Mouse (Mus musculus): ENCODE measurements at regions not wholly inside any gene's neighbourhood (a gene's known extent, or its start where the extent isn't known, plus 50 kb on each side); places are given as distances from the start of the nearest gene placed in this dataset.

DNA sequence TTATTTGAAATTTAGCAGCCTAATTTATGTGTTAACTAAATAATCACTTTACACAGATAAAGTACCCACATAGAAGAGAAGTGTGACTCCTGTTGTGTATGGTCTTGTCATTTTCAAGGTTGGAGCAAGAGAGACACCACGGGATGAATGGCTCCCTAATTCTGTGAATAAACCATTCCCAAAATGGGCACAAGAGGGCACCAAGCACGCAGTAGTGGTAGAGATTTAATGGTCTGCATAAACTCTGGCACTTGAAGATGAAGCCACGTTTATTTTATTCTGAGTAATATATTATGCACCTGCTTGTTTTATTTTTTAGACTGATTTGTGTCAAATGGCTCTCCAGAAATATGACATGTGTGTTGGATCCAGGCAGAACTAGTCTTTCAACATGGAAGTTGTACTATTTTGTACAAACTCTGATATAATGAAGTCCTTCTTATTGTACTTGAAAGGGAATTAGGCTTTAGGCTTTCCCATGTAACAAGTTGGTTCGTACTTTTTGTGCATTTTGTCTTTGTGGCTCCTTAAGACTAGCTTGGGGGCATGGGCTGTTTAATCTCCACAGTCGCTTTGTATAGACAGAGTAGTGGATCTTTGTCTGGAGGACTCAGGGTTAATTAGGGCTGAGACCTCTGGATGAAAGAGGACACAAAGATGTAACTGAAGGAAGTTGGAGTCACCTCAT lies 480.8 kb downstream of the Plcl1 start:
- no peak for ATAC-seq (replicated peaks; ENCODE audit: low FRiP score, poor library complexity, severe bottlenecking)

- ATAC-seq (replicated peaks; ENCODE audit: low FRiP score, poor library complexity, severe bottlenecking) = no peak
Observed at GRCm38 (mm10) chr1:55887386-55887785, 481.7 kb downstream of the Plcl1 start.

DNA sequence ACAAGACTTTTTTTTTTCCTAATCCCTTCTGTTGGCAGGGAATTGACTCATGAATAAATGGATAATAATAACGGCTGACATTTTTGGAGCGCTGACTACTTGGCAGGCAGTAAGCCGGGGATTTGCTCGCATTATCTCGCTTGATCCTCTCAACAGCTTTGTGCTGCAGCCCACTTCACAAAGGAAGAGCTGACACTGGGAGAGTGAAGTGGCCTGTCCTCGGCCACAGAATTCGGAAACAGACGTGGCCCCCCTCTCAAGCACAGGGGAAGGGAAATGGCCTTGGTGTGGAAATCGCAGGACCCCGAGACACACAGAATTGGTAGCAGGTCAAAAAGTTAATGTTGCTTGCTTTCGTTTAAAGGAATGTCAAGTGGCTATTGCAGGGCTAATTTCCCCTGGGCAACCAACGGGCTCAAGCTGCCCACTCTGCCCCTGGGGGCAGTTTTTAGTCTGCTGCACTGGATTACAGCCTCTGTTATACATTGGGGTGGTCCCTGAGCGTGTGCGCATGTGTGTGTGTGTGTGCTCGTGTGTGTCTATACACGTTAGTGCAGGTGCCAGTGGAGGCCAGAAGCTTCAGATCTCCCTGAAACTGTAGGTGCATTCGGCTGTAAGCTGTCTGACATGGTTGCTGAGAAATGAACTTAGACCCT lies 483.1 kb downstream of the Plcl1 start:
- ATAC-seq (replicated peaks; ENCODE audit: low FRiP score, poor library complexity, severe bottlenecking) = no peak

DNA sequence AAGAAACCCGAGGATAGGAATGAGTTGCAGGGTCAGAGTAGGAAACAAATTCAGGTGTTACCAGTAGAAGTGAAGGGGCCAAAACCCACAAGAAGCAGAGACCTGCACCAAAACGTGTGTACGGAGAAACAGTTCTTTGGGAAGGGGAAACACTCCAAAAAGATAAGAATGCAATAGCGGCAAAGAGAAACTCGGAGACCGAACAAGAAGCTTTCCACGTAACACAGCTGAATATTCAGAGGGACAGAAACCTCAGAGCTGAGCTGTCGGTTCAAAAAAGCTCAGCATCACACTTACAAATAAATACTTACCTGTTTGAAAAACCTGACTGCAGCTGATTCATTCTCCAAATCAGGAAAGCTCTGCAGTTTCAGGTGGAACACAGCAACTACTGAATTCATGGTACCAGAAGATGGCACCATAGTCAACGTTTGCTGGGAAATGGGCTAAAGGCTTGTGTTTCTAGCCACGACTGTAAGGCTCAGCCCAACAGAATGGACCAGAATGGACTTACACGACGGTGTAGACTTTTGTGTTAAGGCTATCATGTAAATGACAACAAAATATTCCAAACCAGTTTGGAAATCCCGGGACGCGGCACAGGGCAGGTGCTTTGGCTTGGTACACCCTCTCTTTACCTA lies 484.9 kb downstream of the Plcl1 start:
- no peak for ATAC-seq (replicated peaks; ENCODE audit: low FRiP score, poor library complexity, severe bottlenecking)

- no peak for ATAC-seq (replicated peaks; ENCODE audit: low FRiP score, poor library complexity, severe bottlenecking)
Observed at GRCm38 (mm10) chr1:55891894-55892293, 486.2 kb downstream of the Plcl1 start.

GRCm38 (mm10) chr1:55897572-55897971 lies 491.9 kb downstream of the Plcl1 start:
- ATAC-seq (replicated peaks; ENCODE audit: low FRiP score, poor library complexity, severe bottlenecking) = no peak

DNA sequence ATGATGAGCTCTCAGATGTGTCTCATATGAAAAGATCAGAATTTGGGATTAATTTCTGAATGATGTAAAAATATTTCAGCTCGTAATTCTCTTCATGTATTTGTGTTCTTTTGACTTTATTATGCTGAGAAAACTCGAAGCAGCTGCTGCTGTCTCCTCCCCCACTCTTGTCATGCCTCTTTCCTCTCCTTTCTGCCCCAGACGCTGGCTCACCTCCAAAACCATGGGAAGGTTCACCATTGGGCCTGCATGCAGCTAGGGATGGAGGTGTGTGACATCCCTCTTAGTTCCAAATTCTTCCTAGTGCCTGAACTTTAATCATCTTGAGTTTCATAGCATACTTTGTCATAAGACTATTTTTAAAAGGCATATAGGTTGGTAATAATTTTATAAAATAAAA lies 492.3 kb downstream of the Plcl1 start:
- no peak for ATAC-seq (replicated peaks; ENCODE audit: low FRiP score, poor library complexity, severe bottlenecking)

DNA sequence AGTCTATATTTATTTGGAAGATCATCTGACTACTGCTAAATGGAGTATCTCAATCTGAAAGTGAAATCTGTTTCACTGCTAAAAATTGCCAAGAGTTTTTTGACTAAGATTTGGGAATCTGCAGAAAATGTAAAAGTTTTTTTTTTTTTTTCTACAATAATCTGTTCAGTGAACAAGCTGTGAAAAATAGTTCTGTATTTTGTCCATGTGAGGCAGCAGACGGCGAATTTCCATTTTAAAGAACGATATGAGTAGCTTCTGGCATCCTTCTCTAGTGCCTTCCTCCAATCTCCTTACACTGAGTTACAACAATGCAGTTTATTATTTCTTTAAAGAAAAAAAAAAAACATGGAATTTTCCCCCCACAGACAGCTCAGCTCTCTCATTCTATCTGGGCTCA lies 494.3 kb downstream of the Plcl1 start:
- ATAC-seq (replicated peaks; ENCODE audit: low FRiP score, poor library complexity, severe bottlenecking) = no peak

- no peak for ATAC-seq (replicated peaks; ENCODE audit: low FRiP score, poor library complexity, severe bottlenecking)
Observed at GRCm38 (mm10) chr1:55903177-55903576, 497.5 kb downstream of the Plcl1 start.

- ATAC-seq (replicated peaks; ENCODE audit: low FRiP score, poor library complexity, severe bottlenecking) = no peak
Observed at GRCm38 (mm10) chr1:55904571-55904970, 498.9 kb downstream of the Plcl1 start.

DNA sequence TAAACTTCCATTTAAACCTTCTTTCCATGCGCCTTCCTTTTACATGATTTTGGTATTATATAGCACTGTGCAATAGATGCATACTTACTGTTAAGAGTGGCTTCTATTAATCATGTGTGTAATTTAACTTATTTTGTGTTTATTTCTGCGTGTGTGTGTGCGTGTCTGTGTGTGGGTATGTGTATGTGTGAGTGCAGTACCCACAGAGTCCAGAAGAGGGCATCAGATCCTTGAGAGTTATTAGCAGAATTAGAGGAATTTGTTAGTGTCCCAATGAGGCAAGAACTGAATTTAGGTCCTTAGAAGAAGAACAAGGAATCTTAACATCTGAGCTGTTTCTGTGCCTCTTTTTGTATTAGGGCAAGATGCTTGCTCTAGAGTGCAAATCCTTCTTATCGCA lies 499.5 kb downstream of the Plcl1 start:
- no peak for ATAC-seq (replicated peaks; ENCODE audit: low FRiP score, poor library complexity, severe bottlenecking)

GRCm38 (mm10) chr1:55910024-55910423 lies 504.3 kb downstream of the Plcl1 start:
- ATAC-seq (replicated peaks; ENCODE audit: low FRiP score, poor library complexity, severe bottlenecking) = no peak

- ATAC-seq (replicated peaks; ENCODE audit: low FRiP score, poor library complexity, severe bottlenecking) = no peak
Observed at GRCm38 (mm10) chr1:55914284-55914683, 508.6 kb downstream of the Plcl1 start.

DNA sequence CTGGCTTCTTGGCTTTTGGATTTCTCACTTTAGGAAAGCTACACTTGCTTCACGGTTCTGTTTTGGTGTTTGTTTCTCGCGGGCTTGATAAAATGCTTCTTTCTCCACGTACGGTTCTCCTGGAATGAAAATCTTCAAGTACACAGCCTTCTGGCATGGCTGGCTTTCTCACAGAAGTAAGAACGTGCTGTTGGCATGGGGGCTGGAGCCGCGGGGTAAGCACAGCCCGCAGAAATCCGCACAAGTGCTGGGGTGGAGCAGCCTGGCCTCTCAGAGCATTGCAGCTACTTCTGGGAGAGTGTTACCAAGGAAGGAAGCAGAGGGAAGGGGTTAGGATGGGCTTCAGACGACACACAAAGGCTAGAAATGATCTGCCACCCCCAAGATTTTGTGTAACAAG lies 510.2 kb downstream of the Plcl1 start:
- no peak for ATAC-seq (replicated peaks; ENCODE audit: low FRiP score, poor library complexity, severe bottlenecking)

DNA sequence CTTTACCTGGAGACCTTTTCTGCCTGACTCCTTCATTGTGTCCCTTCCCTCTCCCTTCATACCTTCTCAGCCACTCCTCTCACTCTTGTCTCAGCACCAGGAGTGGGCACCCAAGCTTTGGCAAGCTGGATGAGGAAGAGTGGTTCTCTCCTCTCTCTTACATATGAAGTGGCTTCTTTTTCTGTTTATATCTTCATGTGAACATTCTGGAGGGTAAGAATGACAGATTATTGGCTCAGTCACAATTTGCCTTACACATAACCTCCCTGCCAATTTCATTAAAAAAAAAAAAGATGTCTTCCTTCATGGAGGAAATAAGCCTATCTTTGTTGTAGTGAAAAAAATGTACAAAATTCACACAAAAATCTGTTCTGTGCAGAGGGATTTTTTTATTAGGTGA lies 513.8 kb downstream of the Plcl1 start:
- no peak for ATAC-seq (replicated peaks; ENCODE audit: low FRiP score, poor library complexity, severe bottlenecking)

DNA sequence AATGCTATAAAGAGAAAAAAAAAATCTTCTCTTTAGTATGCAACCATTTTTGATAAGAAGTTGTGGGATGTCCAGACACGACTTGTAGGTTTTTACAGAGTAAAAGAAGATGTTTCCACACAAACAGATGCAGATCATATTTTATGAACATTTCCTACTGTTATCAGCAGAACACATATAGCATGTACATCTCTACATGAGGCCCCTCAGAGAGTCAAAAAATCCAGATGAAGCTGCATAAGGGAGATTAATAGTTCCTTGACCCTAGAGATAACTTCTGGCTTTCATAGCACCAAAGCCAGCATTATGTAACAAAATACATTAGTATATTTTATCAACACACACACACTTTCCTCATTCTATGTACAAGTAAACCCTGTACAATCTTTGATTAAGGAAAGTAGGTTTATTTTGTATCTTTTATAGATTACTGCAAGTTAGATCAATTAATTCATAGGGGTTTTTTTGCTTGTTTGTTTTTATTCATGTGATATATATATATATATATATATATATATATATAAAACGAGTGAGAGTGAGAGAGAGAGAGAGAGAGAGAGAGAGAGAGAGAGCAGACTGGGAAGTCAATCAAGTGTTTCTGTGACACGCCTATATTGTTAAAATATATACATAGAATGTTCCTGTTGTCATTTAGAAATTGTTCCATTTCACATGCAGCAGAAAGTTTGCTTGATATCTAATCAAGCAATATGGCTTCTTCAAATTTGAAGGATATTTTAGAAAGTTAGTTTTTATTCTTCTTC lies 541.2 kb downstream of the Plcl1 start:
- ATAC-seq (replicated peaks; ENCODE audit: low FRiP score, poor library complexity, severe bottlenecking) = no peak

DNA sequence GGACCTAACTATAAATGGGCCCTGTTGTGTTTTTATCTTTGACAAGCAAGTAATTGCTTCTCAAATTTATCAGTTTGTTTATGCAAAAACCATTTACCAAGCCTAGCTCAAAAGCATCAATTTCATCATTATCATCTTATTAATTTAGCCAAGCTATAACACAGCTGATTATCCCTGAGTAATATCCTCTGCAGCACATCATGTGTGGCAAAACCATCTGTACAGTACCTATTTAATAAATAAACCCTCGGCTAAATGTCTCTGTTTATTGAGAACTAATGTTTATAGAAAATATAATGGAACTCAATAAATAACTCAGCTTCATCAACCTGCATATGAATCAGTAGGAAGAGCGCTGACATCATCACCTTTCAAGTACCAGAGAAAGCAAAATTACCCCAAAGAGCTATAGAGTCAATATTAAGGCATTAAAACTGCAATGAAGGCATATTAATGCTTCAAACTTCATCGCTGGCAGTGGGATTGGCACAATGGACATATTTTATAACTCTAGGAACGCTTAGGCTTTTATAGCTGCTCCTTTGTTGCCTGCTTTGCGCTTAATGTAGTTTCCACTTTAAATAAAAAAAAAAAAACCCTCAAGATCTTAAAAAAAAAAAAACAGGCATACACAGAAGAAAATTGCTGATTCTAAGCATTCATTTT lies 542.0 kb downstream of the Plcl1 start:
- ATAC-seq (replicated peaks; ENCODE audit: low FRiP score, poor library complexity, severe bottlenecking) = no peak

DNA sequence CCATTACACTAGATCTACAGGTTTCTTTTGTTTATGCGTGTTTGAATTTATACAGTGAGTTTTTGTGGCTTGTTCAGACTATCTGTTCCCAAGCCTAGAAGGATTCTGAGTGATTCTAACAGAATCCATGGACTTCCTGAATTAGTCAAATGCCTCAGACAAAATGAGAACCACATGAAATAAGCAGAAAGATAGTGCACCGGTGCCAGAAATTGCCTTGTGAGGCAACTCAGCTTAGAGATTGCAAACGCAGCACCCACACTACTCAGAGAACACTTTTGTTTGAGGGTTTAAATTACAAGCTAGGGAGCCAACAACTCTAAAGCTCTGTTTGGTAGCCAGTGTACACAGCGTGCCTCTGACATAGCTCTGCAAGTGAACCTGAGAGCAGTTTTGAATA lies 543.9 kb downstream of the Plcl1 start:
- ATAC-seq (replicated peaks; ENCODE audit: low FRiP score, poor library complexity, severe bottlenecking) = no peak

DNA sequence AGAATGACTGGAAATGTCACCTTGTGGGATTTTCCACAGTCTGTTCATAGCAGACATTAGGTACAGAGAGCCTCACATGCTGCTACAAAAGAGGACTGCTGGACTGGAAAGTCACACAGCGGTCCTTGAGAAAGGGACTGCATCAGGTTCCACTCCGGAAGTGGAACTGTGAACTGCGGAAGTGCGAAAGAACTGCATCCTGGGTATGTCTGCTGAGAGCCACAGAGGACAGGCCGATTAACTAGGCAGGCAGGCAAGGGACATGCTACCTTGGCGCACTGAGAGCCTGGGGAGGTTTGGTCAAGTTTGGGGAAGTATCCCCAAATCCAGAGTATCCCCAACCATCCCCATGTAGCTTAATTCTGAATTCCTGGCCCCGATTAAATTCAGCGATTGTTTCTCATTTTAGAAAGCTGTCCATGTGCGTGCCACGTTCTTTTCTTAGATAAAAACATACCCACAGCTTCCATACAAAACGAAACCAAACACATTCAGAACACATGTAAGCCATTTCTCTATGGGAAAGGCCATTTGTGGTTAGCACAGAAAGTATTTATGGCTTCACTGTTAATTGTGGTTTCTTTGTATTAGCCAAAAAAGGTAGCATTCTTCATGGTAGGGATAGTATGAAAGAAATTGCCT lies 552.2 kb downstream of the Plcl1 start:
- ATAC-seq (replicated peaks; ENCODE audit: low FRiP score, poor library complexity, severe bottlenecking) = no peak

- no peak for ATAC-seq (replicated peaks; ENCODE audit: low FRiP score, poor library complexity, severe bottlenecking)
Observed at GRCm38 (mm10) chr1:55960291-55960690, 554.6 kb downstream of the Plcl1 start.

All from erythroid progenitor cell, adult 5-6 weeks (primary cell).